Mouse (Mus musculus): Measurements from ENCODE around the gene Nxph3. TPM values are rescaled to one million over a fixed set of nuclear protein-coding genes. Genes with fewer than 3 reads are reported as not detected.

The Nxph3 gene
- polyA plus RNA-seq (2017; shearing (Covaris generic)): not detected

GRCm38 (mm10) chr11:95514298-95514861 is at the start of gene Nxph3:
Gene Nxph3 (minus strand): TSS chr11:95514570.

Other genes starting within 250 kb of the Nxph3 start
- gene Kat7, start 204.3 kb downstream of the Nxph3 start, polyA plus RNA-seq (2017; shearing (Covaris generic)): 100 to 1,000 TPM; 105 to 111 TPM
- gene Fam117a, start 177.6 kb downstream of the Nxph3 start, polyA plus RNA-seq (2017; shearing (Covaris generic)): 10 to 100 TPM; 34.7 to 36.6 TPM
- 10 to 100 TPM; 58.7 to 70.7 TPM for gene Slc35b1, start 129.9 kb downstream of the Nxph3 start, polyA plus RNA-seq (2017; shearing (Covaris generic))
- gene Spop, start 100.5 kb downstream of the Nxph3 start, polyA plus RNA-seq (2017; shearing (Covaris generic)): 100 to 1,000 TPM; 187 to 199 TPM
- gene Ngfr, start 73.2 kb upstream of the Nxph3 start, polyA plus RNA-seq (2017; shearing (Covaris generic)): not detected
- 10 to 100 TPM; 66.5 to 68.5 TPM for gene Phb, start 152.4 kb upstream of the Nxph3 start, polyA plus RNA-seq (2017; shearing (Covaris generic))
- gene Zfp652, start 198.1 kb upstream of the Nxph3 start, polyA plus RNA-seq (2017; shearing (Covaris generic)): 10 to 100 TPM; 11.4 to 22.0 TPM
- 1 to 10 TPM; 1.2 to 1.3 TPM for gene B130006D01Rik, start 209.0 kb upstream of the Nxph3 start, polyA plus RNA-seq (2017; shearing (Covaris generic))